Mouse (Mus musculus) limb, embryonic 13.5 days (tissue): ENCODE data around the gene Ptprj. TPM values are rescaled to one million over a fixed set of nuclear protein-coding genes. Genes with fewer than 3 reads are reported as not detected.
A peak's percentile ranks its signal among the peaks of the same experiment; 100 is the strongest.

ENCODE experiments used
- ATAC-seq: fragments of 200-750 bp; cut with Nextera tagmentation; 2 replicates; pipeline ENCODE4 v1.8.0; 2017; ENCODE audit warnings: low read depth, moderate number of reproducible peaks, moderate TSS enrichment; ENCODE audit not compliant: low FRiP score
- H3K27ac ChIP-seq: fragments of 300-500 bp; sonication (generic); 2 replicates; pipeline ENCODE4 v1.5.1; 2015; ENCODE audit warnings: inconsistent platforms, mild to moderate bottlenecking, moderate library complexity
- H3K27me3 ChIP-seq: fragments of 300-500 bp; sonication (generic); 2 replicates; pipeline ENCODE4 v1.6.1; 2015; ENCODE audit warnings: mild to moderate bottlenecking, inconsistent platforms
- H3K36me3 ChIP-seq: fragments of 300-500 bp; sonication (generic); 2 replicates; pipeline ENCODE4 v1.6.1; 2015; ENCODE audit warnings: inconsistent platforms, mild to moderate bottlenecking, moderate library complexity
- H3K4me1 ChIP-seq: fragments of 300-500 bp; sonication (generic); 2 replicates; pipeline ENCODE4 v1.6.1; 2015; ENCODE audit warnings: inconsistent platforms
- H3K4me2 ChIP-seq: fragments of 300-500 bp; sonication (generic); replicated peaks from 2 replicates; pipeline ENCODE4 v1.6.1; 2015; ENCODE audit warnings: inconsistent platforms, mild to moderate bottlenecking, moderate library complexity
- H3K4me3 ChIP-seq: fragments of 300-500 bp; sonication (generic); 2 replicates; pipeline ENCODE4 v1.5.1; 2015; ENCODE audit warnings: moderate library complexity, mild to moderate bottlenecking, inconsistent platforms
- H3K9ac ChIP-seq: fragments of 300-500 bp; sonication (generic); 2 replicates; pipeline ENCODE4 v1.6.1; 2015; ENCODE audit warnings: mild to moderate bottlenecking, inconsistent platforms
- H3K9me3 ChIP-seq: fragments of 300-500 bp; sonication (generic); 2 replicates; pipeline ENCODE4 v1.6.1; 2016; ENCODE audit warnings: inconsistent platforms
- WGBS: fragments of 180-500 bp; shearing (Covaris S2); methylation state at CpG from one replicate; pipeline ENCODE4 v1.1.7; 2015; 5-methylcytosine and 5-hydroxymethylcytosine counted together
- polyA plus RNA-seq: library from polyadenylated mRNA; unstranded; fragments of >200 nt; fragmentation: Nextera tagmentation; extraction: Ambion mirVana; gene quantifications from 2 replicates; pipeline ENCODE4 v1.2.1, GENCODE M21; 2015

Gene Ptprj
- polyA plus RNA-seq, 1 experiment from 2014 or later = 1.6 TPM

DNA sequence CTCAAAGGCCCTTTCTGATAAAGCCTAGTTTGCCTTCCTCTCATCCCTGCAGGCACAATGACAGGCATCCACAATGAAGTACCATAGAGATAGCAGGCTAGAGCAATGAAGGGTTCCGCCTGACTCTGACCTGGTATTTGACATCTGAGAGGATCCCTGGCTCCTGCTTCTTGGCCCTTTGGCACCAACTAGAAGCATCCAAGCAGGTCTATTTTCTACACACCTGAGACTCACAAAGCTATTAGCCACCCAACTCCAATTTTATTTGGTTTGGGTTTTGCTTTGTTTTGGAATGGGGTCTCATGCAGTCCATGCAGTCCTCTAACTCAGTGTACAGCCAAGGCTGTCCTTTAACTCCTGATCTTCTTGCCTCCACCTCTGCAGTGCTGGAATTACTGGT is 7.7 kb upstream of the Ptprj start:
- 86% methylated on average over 1 of the region's 1 CpGs for WGBS
- ATAC-seq = no peak
- H3K4me1 ChIP-seq = peaks cover 4% of the 10 kb centered on the region; the same call in 1 of the 2 replicates
- no peak overlapping the region for H3K9ac ChIP-seq
- no peaks in the 10 kb centered on the region for H3K36me3 ChIP-seq
- peaks cover 12% of the 10 kb centered on the region for H3K27me3 ChIP-seq
- H3K27ac ChIP-seq = no peak overlapping the region
- H3K4me2 ChIP-seq = no peak overlapping the region
- no peak overlapping the region for H3K4me3 ChIP-seq
- H3K9me3 ChIP-seq = 0 out of 2 replicates have a peak, but pooled peaks cover 1% of the 10 kb centered on the region

DNA sequence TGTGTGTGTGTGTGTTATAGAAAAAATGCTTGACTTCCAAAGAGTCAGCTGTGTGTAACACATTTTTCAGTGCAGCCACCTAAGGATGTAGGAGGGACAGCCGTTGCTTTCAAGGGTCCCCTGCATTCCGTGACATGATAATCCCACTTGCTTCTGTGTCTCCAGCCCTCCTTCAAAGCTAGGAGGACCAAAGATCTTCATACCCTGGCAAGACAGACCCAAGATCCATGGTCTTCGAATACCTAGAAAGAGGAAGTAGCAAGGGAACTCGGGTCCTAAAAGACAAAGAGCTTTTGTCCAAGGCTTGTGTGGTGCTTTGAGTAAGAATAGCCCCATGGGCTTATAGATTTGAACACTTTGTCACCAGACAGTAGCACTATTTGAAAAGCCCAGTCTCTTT is 4.1 kb upstream of the Ptprj start:
- no peaks in the 10 kb centered on the region for H3K36me3 ChIP-seq
- H3K27ac ChIP-seq = no peak overlapping the region
- no peaks in the 10 kb centered on the region for H3K9me3 ChIP-seq
- H3K4me1 ChIP-seq = peaks cover 13% of the 10 kb centered on the region
- H3K9ac ChIP-seq = no peak overlapping the region
- no peak overlapping the region for H3K4me3 ChIP-seq
- 74% methylated on average over 4 of the region's 4 CpGs for WGBS
- H3K27me3 ChIP-seq = peaks cover 23% of the 10 kb centered on the region
- no peak for ATAC-seq
- H3K4me2 ChIP-seq = no peak overlapping the region

GRCm38 (mm10) chr2:90583628-90584131 is 3.2 kb upstream of the Ptprj start:
- Histone ChIP-seq H3K4me3 (no peak overlapping the region), H3K9me3 (no peaks in the 10 kb centered on the region), H3K9ac (no peak overlapping the region), H3K27ac (no peak overlapping the region), H3K4me2 (no peak overlapping the region), H3K27me3 (peaks cover 26% of the 10 kb centered on the region), H3K36me3 (no peaks in the 10 kb centered on the region), H3K4me1 (peaks cover 20% of the 10 kb centered on the region)
- WGBS = 46% methylated on average over 5 of the region's 5 CpGs
- ATAC-seq = no peak

- no peaks in the 10 kb centered on the region for H3K9me3 ChIP-seq
- no peak overlapping the region for H3K9ac ChIP-seq
- no peak overlapping the region for H3K4me3 ChIP-seq
- no peaks in the 10 kb centered on the region for H3K36me3 ChIP-seq
- no peak overlapping the region for H3K27ac ChIP-seq
- H3K4me2 ChIP-seq = no peak overlapping the region
- H3K27me3 ChIP-seq = peaks cover 32% of the 10 kb centered on the region
- no peak for ATAC-seq
- H3K4me1 ChIP-seq = peaks cover 20% of the 10 kb centered on the region
- WGBS = 68% methylated on average over 2 of the region's 2 CpGs
These were observed 2.4 kb upstream of the Ptprj start for GRCm38 (mm10) chr2:90582814-90583213.

- 77% methylated on average over 4 of the region's 4 CpGs for WGBS
- H3K27me3 ChIP-seq = peaks cover 36% of the 10 kb centered on the region
- no peak overlapping the region for H3K4me3 ChIP-seq
- H3K9ac ChIP-seq = no peak overlapping the region
- H3K4me1 ChIP-seq = peaks cover 20% of the 10 kb centered on the region
- no peaks in the 10 kb centered on the region for H3K9me3 ChIP-seq
- ATAC-seq = no peak
- H3K36me3 ChIP-seq = no peaks in the 10 kb centered on the region
- no peak overlapping the region for H3K4me2 ChIP-seq
- H3K27ac ChIP-seq = no peak overlapping the region
These were observed 1.9 kb upstream of the Ptprj start for GRCm38 (mm10) chr2:90582311-90582710.

GRCm38 (mm10) chr2:90581796-90582125 is 1.3 kb upstream of the Ptprj start:
- 33% methylated on average over 1 of the region's 1 CpGs for WGBS
- no peak for ATAC-seq
- Histone ChIP-seq H3K27ac (no peak overlapping the region), H3K9me3 (no peaks in the 10 kb centered on the region), H3K4me3 (no peak overlapping the region), H3K9ac (no peak overlapping the region), H3K4me2 (no peak overlapping the region), H3K4me1 (peaks cover 20% of the 10 kb centered on the region), H3K27me3 (peaks cover 37% of the 10 kb centered on the region), H3K36me3 (no peaks in the 10 kb centered on the region)

DNA sequence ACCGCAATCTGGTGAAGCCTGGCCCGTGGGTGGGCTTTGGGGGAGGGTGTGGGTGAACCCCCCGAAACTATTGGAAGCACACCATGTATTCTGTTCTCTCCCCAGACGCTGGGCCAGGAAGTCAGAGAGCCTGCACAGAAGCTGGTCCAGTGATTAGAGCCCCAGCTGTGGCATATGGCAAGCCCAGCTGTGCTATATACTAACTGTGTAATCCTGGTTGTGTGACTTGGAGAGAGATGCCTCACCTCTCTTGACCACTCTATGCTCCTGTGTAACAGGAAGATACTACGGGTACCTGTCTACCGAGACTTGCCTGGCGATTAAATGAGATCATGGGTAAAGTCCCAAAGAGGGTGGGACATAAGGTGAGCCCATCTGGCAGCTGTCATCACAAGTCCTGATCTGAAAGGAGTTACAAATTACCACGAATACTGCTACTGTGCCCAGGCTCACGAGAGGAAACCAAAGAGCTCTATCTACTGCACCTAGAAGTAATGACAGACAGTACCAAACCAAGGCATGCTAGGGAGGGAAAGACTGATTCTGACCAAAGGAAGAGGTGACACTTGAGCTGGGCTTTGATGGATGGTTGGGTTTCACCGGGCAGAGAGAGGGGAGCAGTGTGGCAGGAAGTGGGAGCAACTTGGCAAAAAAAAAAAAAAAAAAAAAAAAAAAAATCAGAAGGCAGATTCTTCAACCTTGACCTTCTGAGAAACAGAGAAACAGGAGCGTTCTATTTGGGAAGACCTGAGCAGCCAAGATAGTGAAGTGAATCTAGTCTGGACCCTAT is 754 bp upstream of the Ptprj start:
- Histone ChIP-seq H3K36me3 (no peaks in the 10 kb centered on the region), H3K4me1 (peaks cover 20% of the 10 kb centered on the region), H3K4me3 (peak overlapping the region; percentile 76), H3K27me3 (peaks cover 40% of the 10 kb centered on the region), H3K27ac (no peak overlapping the region), H3K9me3 (no peaks in the 10 kb centered on the region), H3K4me2 (peak overlapping the region; percentile 99), H3K9ac (peak overlapping the region; percentile 76)
- ATAC-seq = no peak; the same call in 1 of the 2 replicates
- 9% methylated on average over 11 of the region's 11 CpGs for WGBS

- peak; percentile 33 for ATAC-seq
- WGBS = under 1% methylated on average over 42 of the region's 44 CpGs
- Histone ChIP-seq H3K4me2 (peak overlapping the region; percentile 99), H3K9ac (peak overlapping the region; percentile 76), H3K36me3 (no peaks in the 10 kb centered on the region), H3K4me3 (peak overlapping the region; percentile 76), H3K27ac (peak overlapping the region; percentile 55; the same call in 1 of the 2 replicates), H3K27me3 (peaks cover 43% of the 10 kb centered on the region), H3K9me3 (no peaks in the 10 kb centered on the region), H3K4me1 (peaks cover 20% of the 10 kb centered on the region)
These were observed 665 bp downstream of the Ptprj start for GRCm38 (mm10) chr2:90579728-90580235.

DNA sequence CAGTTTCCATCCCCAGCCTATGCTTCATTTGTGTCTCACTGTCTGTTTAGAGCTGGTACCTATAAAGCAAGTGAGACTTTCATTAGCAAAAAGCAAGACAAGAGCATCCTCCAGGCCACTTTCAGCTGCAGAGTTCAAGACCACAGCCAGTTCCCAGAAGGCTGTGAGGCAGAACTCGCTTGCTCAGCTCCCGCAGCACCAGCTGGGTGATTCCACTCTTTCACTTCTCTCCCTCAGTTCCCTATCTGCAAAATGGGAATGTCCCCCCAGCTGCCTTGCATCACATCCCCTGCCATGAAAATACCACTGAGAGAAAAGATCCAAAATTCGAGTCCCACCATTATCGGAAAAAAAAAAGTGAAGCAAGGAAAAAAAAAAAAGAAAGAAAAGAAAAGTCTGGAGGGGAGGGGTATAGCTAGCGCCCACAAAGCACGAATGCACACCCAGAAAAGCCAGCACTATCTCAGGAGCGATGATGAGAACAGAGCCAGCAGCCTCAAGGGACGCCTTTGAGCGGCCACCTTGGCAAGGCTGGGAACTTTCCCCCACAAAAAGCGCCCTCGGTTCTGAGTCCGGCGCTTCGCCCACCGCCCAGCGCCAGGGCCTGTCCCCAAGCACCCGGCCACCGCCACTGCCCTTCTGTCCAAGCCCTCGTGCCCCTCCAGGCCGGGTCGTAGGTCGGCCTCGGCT is 1.3 kb downstream of the Ptprj start:
- no peak overlapping the region for H3K27ac ChIP-seq
- peaks cover 42% of the 10 kb centered on the region for H3K27me3 ChIP-seq
- H3K4me1 ChIP-seq = peaks cover 21% of the 10 kb centered on the region
- H3K9me3 ChIP-seq = no peaks in the 10 kb centered on the region
- ATAC-seq = no peak
- H3K9ac ChIP-seq = peak overlapping the region; percentile 76
- WGBS = 3% methylated on average over 23 of the region's 23 CpGs
- H3K4me3 ChIP-seq = peak overlapping the region; percentile 76
- no peaks in the 10 kb centered on the region for H3K36me3 ChIP-seq
- H3K4me2 ChIP-seq = peak overlapping the region; percentile 99

- ATAC-seq = no peak
- Histone ChIP-seq H3K9me3 (no peaks in the 10 kb centered on the region), H3K27me3 (peaks cover 35% of the 10 kb centered on the region), H3K9ac (no peak overlapping the region), H3K4me1 (peaks cover 20% of the 10 kb centered on the region), H3K36me3 (no peaks in the 10 kb centered on the region), H3K4me2 (no peak overlapping the region), H3K27ac (no peak overlapping the region), H3K4me3 (no peak overlapping the region)
- WGBS = 90% methylated on average over 7 of the region's 7 CpGs
These were observed 2.8 kb downstream of the Ptprj start for GRCm38 (mm10) chr2:90577451-90578279.

- no peaks in the 10 kb centered on the region for H3K9me3 ChIP-seq
- peaks cover 20% of the 10 kb centered on the region for H3K4me1 ChIP-seq
- ATAC-seq = no peak
- no peak overlapping the region for H3K27ac ChIP-seq
- no peak overlapping the region for H3K4me2 ChIP-seq
- no peak overlapping the region for H3K4me3 ChIP-seq
- no peaks in the 10 kb centered on the region for H3K36me3 ChIP-seq
- peaks cover 30% of the 10 kb centered on the region for H3K27me3 ChIP-seq
- no peak overlapping the region for H3K9ac ChIP-seq
- WGBS = 16% methylated on average over 1 of the region's 1 CpGs
These were observed 3.5 kb downstream of the Ptprj start for GRCm38 (mm10) chr2:90576936-90577335.
